Mouse (Mus musculus): ENCODE measurements around the gene Sh3bp5l. TPM values are rescaled to one million over a fixed set of nuclear protein-coding genes. Genes with fewer than 3 reads are reported as not detected.

Sh3bp5l gene
- polyA plus RNA-seq, 1 experiment from 2014 or later: 41.4 TPM

DNA sequence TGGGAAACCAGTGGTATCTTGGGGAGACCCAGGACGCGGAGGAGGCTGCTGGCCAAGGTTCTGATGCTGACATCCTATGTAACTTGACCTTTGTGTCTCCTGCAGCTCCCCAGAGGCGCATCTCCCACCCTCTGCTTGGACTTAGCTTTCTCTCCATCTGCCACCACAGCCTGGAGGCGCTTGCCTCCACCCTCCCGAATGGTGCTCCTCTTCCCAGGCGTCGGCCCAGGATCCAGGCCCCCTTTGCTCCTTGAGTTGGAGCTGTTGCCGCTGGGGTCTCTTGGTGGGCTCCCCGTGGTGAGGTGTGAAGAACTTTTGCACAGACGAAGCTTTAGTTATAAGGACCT lies 598 bp downstream of the Sh3bp5l start:
- Histone ChIP-seq H3K27ac (ENCODE audit: low read depth, low read length) (no peak overlapping the region), H3K9me3 (ENCODE audit: control insufficient read depth, low read length) (no peaks in the 10 kb centered on the region), H3K4me3 (ENCODE audit: low read depth, low read length) (peak overlapping the region; percentile 72), H3K4me2 (ENCODE audit: low read depth) (peak overlapping the region; percentile 66), H3K4me1 (ENCODE audit: control insufficient read depth, insufficient read depth, low read length) (peaks cover 14% of the 10 kb centered on the region), H3K36me3 (ENCODE audit: control insufficient read depth, insufficient read depth, low read length) (peaks cover 5% of the 10 kb centered on the region; the same call in 1 of the 2 replicates), H3K9ac (ENCODE audit: low read length) (peak overlapping the region; percentile 82), H3K27me3 (ENCODE audit: control insufficient read depth, insufficient read depth, low read length) (no peaks in the 10 kb centered on the region)
- peak; percentile 25; the same call in 1 of the 2 replicates for ATAC-seq (ENCODE audit: insufficient read depth, low FRiP score, low TSS enrichment)
- WGBS: 26% methylated on average over 10 of the region's 10 CpGs
- DNase-seq (ENCODE audit: low spot score): no peak

DNA sequence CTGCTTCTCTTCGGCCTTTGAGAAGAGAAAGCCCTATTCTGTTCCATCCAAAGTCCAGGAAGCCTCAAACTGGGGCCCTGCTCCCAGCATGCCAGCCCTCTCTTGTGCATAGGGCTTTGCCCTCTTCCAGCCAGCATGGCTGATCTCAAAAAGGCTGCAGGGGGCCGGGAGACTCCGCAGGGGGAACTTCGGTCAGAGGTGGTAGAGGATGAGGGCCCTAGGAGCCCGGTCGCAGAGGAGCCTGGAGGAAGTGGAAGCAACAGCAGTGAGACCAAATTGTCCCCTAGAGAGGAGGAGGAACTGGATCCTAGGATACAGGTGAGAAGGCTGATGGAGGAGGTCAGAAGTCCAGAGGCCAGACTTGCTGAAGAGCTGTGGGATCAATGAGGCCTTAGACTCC lies 1.0 kb downstream of the Sh3bp5l start:
- peaks cover 14% of the 10 kb centered on the region for H3K4me1 ChIP-seq (ENCODE audit: control insufficient read depth, insufficient read depth, low read length)
- DNase-seq (ENCODE audit: low spot score) (no peak), ATAC-seq (ENCODE audit: insufficient read depth, low FRiP score, low TSS enrichment) (no peak)
- peaks cover 5% of the 10 kb centered on the region; the same call in 1 of the 2 replicates for H3K36me3 ChIP-seq (ENCODE audit: control insufficient read depth, insufficient read depth, low read length)
- peak overlapping the region; percentile 82; the same call in 1 of the 2 replicates for H3K9ac ChIP-seq (ENCODE audit: low read length)
- peak overlapping the region; percentile 72 for H3K4me3 ChIP-seq (ENCODE audit: low read depth, low read length)
- no peak overlapping the region for H3K27ac ChIP-seq (ENCODE audit: low read depth, low read length)
- no peaks in the 10 kb centered on the region for H3K9me3 ChIP-seq (ENCODE audit: control insufficient read depth, low read length)
- H3K4me2 ChIP-seq (ENCODE audit: low read depth): peak overlapping the region; percentile 66
- H3K27me3 ChIP-seq (ENCODE audit: control insufficient read depth, insufficient read depth, low read length): no peaks in the 10 kb centered on the region
- 85% methylated on average over 6 of the region's 6 CpGs for WGBS

GRCm38 (mm10) chr11:58334746-58335145 lies 4.2 kb downstream of the Sh3bp5l start:
- Histone ChIP-seq H3K9me3 (ENCODE audit: control insufficient read depth, low read length) (no peaks in the 10 kb centered on the region), H3K36me3 (ENCODE audit: control insufficient read depth, insufficient read depth, low read length) (peaks cover 6% of the 10 kb centered on the region), H3K4me2 (ENCODE audit: low read depth) (no peak overlapping the region), H3K4me3 (ENCODE audit: low read depth, low read length) (no peak overlapping the region), H3K27me3 (ENCODE audit: control insufficient read depth, insufficient read depth, low read length) (no peaks in the 10 kb centered on the region), H3K4me1 (ENCODE audit: control insufficient read depth, insufficient read depth, low read length) (peaks cover 8% of the 10 kb centered on the region), H3K9ac (ENCODE audit: low read length) (no peak overlapping the region), H3K27ac (ENCODE audit: low read depth, low read length) (no peak overlapping the region)
- ATAC-seq (ENCODE audit: insufficient read depth, low FRiP score, low TSS enrichment) (no peak), DNase-seq (ENCODE audit: low spot score) (no peak)
- WGBS: 76% methylated on average over 3 of the region's 3 CpGs

DNA sequence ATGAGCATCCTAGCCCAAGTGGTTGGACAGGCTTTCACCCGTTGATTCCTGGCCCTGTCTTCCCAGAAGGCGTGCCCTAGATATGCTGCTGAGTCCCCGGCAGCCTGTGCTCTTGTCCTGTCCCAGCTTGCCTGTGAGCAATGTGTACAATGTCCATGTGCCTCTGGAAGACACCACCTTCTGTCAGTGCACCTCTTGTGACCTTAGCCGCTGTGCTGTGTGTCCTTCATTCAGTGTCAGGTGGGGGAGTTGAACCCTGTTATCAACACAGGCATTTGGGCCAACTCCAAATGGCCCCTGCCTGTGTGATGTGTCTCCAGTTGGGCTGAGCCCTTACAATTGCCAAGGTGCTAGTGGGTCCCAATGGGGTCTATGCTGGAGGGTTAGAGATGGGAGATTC lies 16.2 kb downstream of the Sh3bp5l start:
- 91% methylated on average over 4 of the region's 4 CpGs for WGBS
- Histone ChIP-seq H3K9me3 (ENCODE audit: control insufficient read depth, low read length) (no peaks in the 10 kb centered on the region), H3K9ac (ENCODE audit: low read length) (no peak overlapping the region), H3K27me3 (ENCODE audit: control insufficient read depth, insufficient read depth, low read length) (no peaks in the 10 kb centered on the region), H3K36me3 (ENCODE audit: control insufficient read depth, insufficient read depth, low read length) (peaks cover 11% of the 10 kb centered on the region), H3K4me1 (ENCODE audit: control insufficient read depth, insufficient read depth, low read length) (no peaks in the 10 kb centered on the region), H3K4me3 (ENCODE audit: low read depth, low read length) (no peak overlapping the region), H3K27ac (ENCODE audit: low read depth, low read length) (no peak overlapping the region), H3K4me2 (ENCODE audit: low read depth) (no peak overlapping the region)
- no peak for DNase-seq (ENCODE audit: low spot score)
- no peak for ATAC-seq (ENCODE audit: insufficient read depth, low FRiP score, low TSS enrichment)

DNA sequence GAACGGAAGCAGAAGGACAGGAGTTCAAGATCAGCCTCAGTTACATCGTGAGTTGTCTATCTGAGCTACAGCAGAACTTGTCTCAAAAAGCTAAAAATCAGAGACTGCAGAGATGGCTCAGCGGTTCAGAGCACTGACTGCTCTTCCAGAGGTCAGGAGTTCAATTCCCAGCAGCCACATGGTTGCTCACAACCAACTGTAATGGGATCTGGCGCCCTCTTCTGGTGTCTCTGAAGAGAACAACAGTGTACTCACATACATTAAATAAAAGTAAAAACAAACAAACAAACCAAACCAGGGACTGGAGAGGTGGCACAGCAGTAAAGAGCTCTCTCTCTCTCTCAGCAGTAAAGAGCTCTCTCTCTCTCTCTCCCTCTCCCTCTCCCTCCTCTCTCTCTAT lies 20.1 kb downstream of the Sh3bp5l start:
- no peaks in the 10 kb centered on the region for H3K27me3 ChIP-seq (ENCODE audit: control insufficient read depth, insufficient read depth, low read length)
- DNase-seq (ENCODE audit: low spot score) (no peak), ATAC-seq (ENCODE audit: insufficient read depth, low FRiP score, low TSS enrichment) (no peak)
- no peak overlapping the region for H3K9ac ChIP-seq (ENCODE audit: low read length)
- H3K4me1 ChIP-seq (ENCODE audit: control insufficient read depth, insufficient read depth, low read length): no peaks in the 10 kb centered on the region
- no peaks in the 10 kb centered on the region for H3K9me3 ChIP-seq (ENCODE audit: control insufficient read depth, low read length)
- WGBS: 72% methylated on average over 4 of the region's 4 CpGs
- peaks cover 5% of the 10 kb centered on the region; the same call in 1 of the 2 replicates for H3K36me3 ChIP-seq (ENCODE audit: control insufficient read depth, insufficient read depth, low read length)
- no peak overlapping the region for H3K4me3 ChIP-seq (ENCODE audit: low read depth, low read length)
- no peak overlapping the region for H3K27ac ChIP-seq (ENCODE audit: low read depth, low read length)
- H3K4me2 ChIP-seq (ENCODE audit: low read depth): no peak overlapping the region

GRCm38 (mm10) chr11:58351179-58351578 lies 20.7 kb downstream of the Sh3bp5l start:
- Histone ChIP-seq H3K36me3 (ENCODE audit: control insufficient read depth, insufficient read depth, low read length) (peaks cover 2% of the 10 kb centered on the region; the same call in 1 of the 2 replicates), H3K4me3 (ENCODE audit: low read depth, low read length) (no peak overlapping the region), H3K9ac (ENCODE audit: low read length) (no peak overlapping the region), H3K27me3 (ENCODE audit: control insufficient read depth, insufficient read depth, low read length) (no peaks in the 10 kb centered on the region), H3K4me2 (ENCODE audit: low read depth) (no peak overlapping the region), H3K4me1 (ENCODE audit: control insufficient read depth, insufficient read depth, low read length) (no peaks in the 10 kb centered on the region), H3K27ac (ENCODE audit: low read depth, low read length) (no peak overlapping the region), H3K9me3 (ENCODE audit: control insufficient read depth, low read length) (no peaks in the 10 kb centered on the region)
- ATAC-seq (ENCODE audit: insufficient read depth, low FRiP score, low TSS enrichment) (no peak), DNase-seq (ENCODE audit: low spot score) (no peak)
- 87% methylated on average over 5 of the region's 5 CpGs for WGBS

GRCm38 (mm10) chr11:58352681-58353548 lies 22.4 kb downstream of the Sh3bp5l start:
- H3K4me3 ChIP-seq (ENCODE audit: low read depth, low read length): no peak overlapping the region
- no peaks in the 10 kb centered on the region for H3K4me1 ChIP-seq (ENCODE audit: control insufficient read depth, insufficient read depth, low read length)
- ATAC-seq (ENCODE audit: insufficient read depth, low FRiP score, low TSS enrichment) (no peak), DNase-seq (ENCODE audit: low spot score) (no peak)
- H3K9ac ChIP-seq (ENCODE audit: low read length): no peak overlapping the region
- no peak overlapping the region for H3K4me2 ChIP-seq (ENCODE audit: low read depth)
- no peak overlapping the region for H3K27ac ChIP-seq (ENCODE audit: low read depth, low read length)
- no peaks in the 10 kb centered on the region for H3K27me3 ChIP-seq (ENCODE audit: control insufficient read depth, insufficient read depth, low read length)
- 73% methylated on average over 7 of the region's 7 CpGs for WGBS
- H3K36me3 ChIP-seq (ENCODE audit: control insufficient read depth, insufficient read depth, low read length): no peaks in the 10 kb centered on the region
- no peaks in the 10 kb centered on the region for H3K9me3 ChIP-seq (ENCODE audit: control insufficient read depth, low read length)

GRCm38 (mm10) chr11:58353709-58354108 lies 23.2 kb downstream of the Sh3bp5l start:
- H3K27ac ChIP-seq (ENCODE audit: low read depth, low read length): no peak overlapping the region
- H3K9me3 ChIP-seq (ENCODE audit: control insufficient read depth, low read length): no peaks in the 10 kb centered on the region
- 84% methylated on average over 3 of the region's 3 CpGs for WGBS
- no peak for DNase-seq (ENCODE audit: low spot score)
- H3K9ac ChIP-seq (ENCODE audit: low read length): no peak overlapping the region
- H3K4me1 ChIP-seq (ENCODE audit: control insufficient read depth, insufficient read depth, low read length): no peaks in the 10 kb centered on the region
- ATAC-seq (ENCODE audit: insufficient read depth, low FRiP score, low TSS enrichment): no peak
- no peaks in the 10 kb centered on the region for H3K27me3 ChIP-seq (ENCODE audit: control insufficient read depth, insufficient read depth, low read length)
- no peaks in the 10 kb centered on the region for H3K36me3 ChIP-seq (ENCODE audit: control insufficient read depth, insufficient read depth, low read length)
- no peak overlapping the region for H3K4me2 ChIP-seq (ENCODE audit: low read depth)
- H3K4me3 ChIP-seq (ENCODE audit: low read depth, low read length): no peak overlapping the region

DNA sequence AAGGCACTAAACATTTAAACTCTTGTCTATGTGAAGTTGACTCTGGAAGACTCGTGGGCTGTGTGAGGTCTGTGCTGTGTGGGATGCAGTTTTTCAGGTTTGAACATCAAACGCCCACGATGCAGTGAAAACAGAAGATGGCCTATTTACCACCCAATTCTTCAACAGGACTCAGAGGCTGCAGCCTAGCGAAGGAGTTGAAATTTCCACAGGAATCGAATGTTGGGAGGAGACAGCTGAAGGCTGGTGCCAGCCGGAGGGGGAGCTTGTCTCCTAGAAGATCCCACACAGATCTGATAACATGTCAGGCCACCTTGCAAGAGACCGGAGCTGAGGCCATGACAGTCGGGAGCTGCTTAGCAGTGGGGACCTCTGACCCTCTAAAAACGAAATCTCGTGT lies 24.0 kb downstream of the Sh3bp5l start:
- H3K9ac ChIP-seq (ENCODE audit: low read length): no peak overlapping the region
- no peak for ATAC-seq (ENCODE audit: insufficient read depth, low FRiP score, low TSS enrichment)
- no peak overlapping the region for H3K4me3 ChIP-seq (ENCODE audit: low read depth, low read length)
- 75% methylated on average over 10 of the region's 10 CpGs for WGBS
- H3K9me3 ChIP-seq (ENCODE audit: control insufficient read depth, low read length): no peaks in the 10 kb centered on the region
- no peaks in the 10 kb centered on the region for H3K36me3 ChIP-seq (ENCODE audit: control insufficient read depth, insufficient read depth, low read length)
- no peaks in the 10 kb centered on the region for H3K4me1 ChIP-seq (ENCODE audit: control insufficient read depth, insufficient read depth, low read length)
- DNase-seq (ENCODE audit: low spot score): no peak
- H3K27me3 ChIP-seq (ENCODE audit: control insufficient read depth, insufficient read depth, low read length): no peaks in the 10 kb centered on the region
- H3K4me2 ChIP-seq (ENCODE audit: low read depth): no peak overlapping the region
- no peak overlapping the region for H3K27ac ChIP-seq (ENCODE audit: low read depth, low read length)

All from neural tube, embryonic 11.5 days (tissue).